Mouse (Mus musculus): ENCODE results near the gene Arfgef3. TPM values are rescaled to one million over a fixed set of nuclear protein-coding genes. Genes with fewer than 3 reads are reported as not detected.

Arfgef3 gene
- total RNA-seq, 2 experiments from 2014 or later: 86.1 to 87.7 TPM

DNA sequence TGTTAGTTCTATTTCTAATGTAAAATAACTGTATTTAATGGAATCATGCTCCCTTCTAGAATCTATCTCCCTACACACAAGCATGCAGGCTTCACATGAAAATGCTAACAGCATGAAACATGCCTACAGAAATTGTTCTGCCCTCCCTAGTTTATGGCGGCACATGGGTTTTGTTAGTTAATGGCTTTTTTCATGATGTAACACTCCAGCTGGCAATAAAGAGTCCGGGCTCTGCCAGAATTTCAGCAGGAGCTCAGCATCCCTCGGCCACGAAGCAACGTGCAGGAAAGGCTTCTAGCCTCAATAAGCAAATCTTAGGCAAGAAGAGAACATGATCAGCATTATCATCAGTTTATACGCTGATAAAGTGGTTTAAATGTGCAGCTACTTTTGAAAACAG is 32.8 kb downstream of the Arfgef3 start:
- peak overlapping the region; percentile 80 for H3K27ac ChIP-seq
- DNase-seq (ENCODE audit: low spot score in 2 of 2): peak; percentile 49 to 62
- TF ChIP-seq CTCF (conservative IDR thresholded peaks at IDR 0.05): no peak
- no peak overlapping the region for H3K4me3 ChIP-seq

DNA sequence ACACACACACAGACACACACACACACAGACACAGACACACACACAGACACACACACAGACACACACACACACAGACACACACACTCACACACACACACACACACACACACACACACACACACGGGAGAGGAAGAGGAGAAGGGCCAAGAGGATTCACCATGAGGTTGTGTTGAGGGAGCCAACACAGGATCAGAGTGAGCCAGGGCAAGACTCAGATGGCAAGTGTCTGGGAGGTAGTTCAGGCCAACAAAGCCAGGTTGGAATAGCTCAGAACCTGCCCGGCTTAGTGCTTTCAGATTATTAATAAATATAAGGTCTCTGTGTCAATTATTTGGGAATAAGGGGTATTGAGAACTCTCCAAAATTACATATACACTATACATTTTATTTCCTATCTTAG is 33.9 kb downstream of the Arfgef3 start:
- TF ChIP-seq CTCF (conservative IDR thresholded peaks at IDR 0.05): no peak
- Histone ChIP-seq H3K4me3 (no peak overlapping the region), H3K27ac (peak overlapping the region; percentile 80; the same call in 1 of the 2 replicates)
- DNase-seq (ENCODE audit: low spot score in 2 of 2): no peak

DNA sequence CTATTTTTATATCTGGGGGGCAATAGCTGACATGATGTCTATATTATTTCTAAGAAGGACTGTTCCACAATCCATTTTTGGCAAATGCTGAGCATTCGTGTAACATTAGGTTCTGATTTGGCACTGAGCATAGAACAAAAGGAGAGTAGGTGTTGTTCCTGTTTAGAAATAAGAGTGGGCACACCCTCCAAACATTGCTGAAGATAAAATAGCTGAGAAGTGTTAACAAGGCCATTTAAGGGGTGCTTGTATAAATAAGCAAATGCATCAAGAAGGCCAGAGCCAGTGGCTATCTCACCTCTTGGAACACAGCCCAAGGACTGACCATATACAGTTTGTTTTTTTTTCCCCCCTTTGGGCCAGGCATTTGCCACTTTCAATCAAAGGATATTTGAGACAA is 35.1 kb downstream of the Arfgef3 start:
- peak; percentile 40 to 42 for DNase-seq (ENCODE audit: low spot score in 2 of 2)
- Histone ChIP-seq H3K4me3 (no peak overlapping the region), H3K27ac (peak overlapping the region; percentile 76)
- no peak for TF ChIP-seq CTCF (conservative IDR thresholded peaks at IDR 0.05)

DNA sequence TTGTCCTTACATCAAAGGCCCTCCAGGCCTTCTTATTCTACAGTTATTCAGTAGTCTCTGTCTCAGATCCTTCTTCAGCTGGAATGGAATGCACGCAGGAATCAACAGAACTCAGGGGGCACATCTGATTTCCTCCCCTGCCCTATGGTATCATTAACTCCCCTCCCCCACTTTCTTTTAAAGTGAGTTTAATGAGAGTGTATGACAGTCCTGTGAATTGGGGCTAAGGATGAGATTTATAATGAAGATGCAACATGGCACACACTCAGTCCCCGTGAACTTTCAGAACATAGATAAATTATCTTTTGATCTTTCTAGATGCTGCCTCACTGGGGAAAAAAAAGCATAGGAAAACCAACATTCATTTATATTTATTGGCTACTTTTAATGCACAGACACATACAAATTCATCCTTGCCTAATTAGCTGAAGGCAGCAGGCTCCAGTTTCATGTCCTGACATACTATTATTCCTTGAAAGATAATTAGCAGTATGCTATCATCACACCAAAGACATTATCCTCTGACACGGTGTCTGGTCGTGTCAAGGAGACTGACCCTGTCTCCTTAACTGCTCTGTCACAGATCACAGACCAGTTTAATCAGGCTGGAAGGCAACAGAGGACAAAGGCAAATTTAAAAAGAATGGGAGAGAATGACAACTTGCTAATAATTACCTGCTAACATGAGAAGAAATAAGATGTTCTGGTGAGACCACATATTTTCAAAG is 39.2 kb downstream of the Arfgef3 start:
- H3K4me3 ChIP-seq: no peak overlapping the region
- no peak for TF ChIP-seq CTCF (conservative IDR thresholded peaks at IDR 0.05)
- H3K27ac ChIP-seq: peak overlapping the region; percentile 0; the same call in 1 of the 2 replicates
- no peak for DNase-seq (ENCODE audit: low spot score in 2 of 2)

DNA sequence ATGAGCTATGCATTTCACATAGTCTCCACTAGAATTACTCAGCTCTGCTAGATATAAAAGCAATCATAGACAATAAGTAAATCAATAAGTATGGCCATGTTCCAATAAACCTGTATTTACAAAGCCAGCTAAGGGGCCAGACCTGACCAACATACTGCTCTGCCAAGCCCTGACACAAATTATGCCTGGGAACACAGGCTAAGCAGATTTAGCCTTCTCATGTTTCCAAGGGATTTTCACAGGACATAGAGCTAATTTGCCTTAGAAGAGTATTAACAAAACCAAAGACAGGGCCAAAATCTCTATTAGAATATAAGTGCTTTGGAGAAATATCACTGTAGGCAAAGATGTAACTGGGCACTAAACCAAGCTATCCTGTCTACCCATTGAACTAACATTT is 42.2 kb downstream of the Arfgef3 start:
- no peak for TF ChIP-seq CTCF (conservative IDR thresholded peaks at IDR 0.05)
- no peak overlapping the region for H3K4me3 ChIP-seq
- no peak overlapping the region for H3K27ac ChIP-seq
- no peak for DNase-seq (ENCODE audit: low spot score in 2 of 2)

DNA sequence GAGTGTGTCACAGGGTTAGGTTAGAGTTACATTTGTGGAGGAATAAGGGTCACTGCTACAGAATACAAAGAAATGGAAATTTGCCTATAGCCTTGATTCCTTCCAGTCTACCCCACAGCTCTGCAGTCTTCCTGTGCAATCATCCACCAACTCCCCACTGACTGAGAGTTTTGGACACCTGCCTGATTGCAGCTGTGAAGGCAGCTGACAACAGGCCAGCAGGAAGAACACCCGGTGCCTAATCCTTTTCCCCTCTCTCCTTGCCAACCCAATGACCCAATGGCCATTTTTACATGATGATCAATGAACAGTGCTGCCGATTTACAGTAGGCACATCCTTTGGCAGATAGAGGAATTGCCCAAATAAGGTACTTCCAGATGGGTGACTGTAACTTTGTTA is 43.6 kb downstream of the Arfgef3 start:
- H3K4me3 ChIP-seq: no peak overlapping the region
- H3K27ac ChIP-seq: no peak overlapping the region
- no peak for DNase-seq (ENCODE audit: low spot score in 2 of 2)
- TF ChIP-seq CTCF (conservative IDR thresholded peaks at IDR 0.05): no peak

DNA sequence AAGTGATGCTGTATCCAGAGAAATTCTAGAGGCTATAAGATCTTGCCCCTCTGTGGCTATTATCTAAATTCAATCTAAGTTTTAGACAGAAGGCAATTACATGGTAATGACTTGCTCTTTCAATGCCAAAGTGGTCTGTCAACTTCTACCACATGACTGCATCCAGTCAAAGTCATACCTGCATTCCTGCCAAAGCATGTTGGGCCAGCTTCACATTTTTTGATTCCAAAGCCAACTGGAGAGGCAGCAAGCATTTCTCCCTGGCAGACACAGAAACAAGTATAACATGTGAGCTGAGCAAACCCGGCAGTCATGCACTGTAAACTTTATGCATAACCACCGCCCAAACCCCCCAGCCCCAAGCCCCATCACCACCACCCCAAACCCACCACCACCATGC is 44.6 kb downstream of the Arfgef3 start:
- no peak overlapping the region for H3K27ac ChIP-seq
- no peak for DNase-seq (ENCODE audit: low spot score in 2 of 2)
- H3K4me3 ChIP-seq: no peak overlapping the region
- TF ChIP-seq CTCF (conservative IDR thresholded peaks at IDR 0.05): no peak

DNA sequence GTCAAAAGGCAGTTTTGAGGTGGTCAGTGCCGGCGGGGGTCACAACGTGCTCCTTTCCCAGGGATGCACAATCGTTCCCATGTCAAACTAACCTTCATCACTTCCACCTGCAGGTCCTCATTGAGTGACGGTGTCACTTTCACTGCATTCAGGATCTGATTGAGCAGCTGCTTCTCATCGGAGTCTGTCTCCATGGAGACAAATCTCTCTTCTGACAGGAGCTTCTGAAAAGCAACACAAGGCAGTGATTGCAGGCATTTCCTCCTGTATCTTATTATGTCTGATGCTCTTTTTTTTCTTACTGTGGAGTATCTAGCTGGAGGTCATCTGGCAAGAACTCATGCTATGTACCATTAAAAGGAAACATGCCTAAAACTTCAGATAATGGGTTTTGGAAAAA is 47.3 kb downstream of the Arfgef3 start:
- DNase-seq (ENCODE audit: low spot score in 2 of 2): peak in 1 of 2 experiments; percentile 45
- 0 out of 2 replicates have a peak overlapping the region, but pooled peaks have one; percentile 40 for H3K27ac ChIP-seq

DNA sequence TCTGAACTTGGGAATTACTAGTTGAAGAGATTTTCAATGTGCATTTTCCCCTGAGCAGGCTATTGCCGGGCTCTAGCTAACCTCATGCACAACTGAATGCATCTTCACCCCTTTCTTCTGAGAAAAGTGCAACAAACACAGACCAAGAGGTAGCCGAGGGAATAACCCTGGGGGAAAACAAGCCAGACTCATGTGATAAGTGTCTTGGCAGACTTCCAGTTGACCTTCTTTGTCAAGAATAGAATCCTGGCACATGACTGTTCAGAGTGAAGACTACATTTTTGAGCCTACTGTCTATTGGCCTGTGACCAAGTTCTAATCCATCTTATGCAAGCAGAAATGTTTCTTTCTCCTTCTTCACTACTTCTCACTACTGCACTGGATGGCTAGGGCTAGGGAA is 55.5 kb downstream of the Arfgef3 start:
- Histone ChIP-seq H3K4me3 (no peak overlapping the region), H3K27ac (no peak overlapping the region)
- no peak for TF ChIP-seq CTCF (conservative IDR thresholded peaks at IDR 0.05)
- DNase-seq (ENCODE audit: low spot score in 2 of 2): no peak

More for the DNA sequence above, 47.3 kb downstream of the Arfgef3 start:
- no peak overlapping the region for H3K4me3 ChIP-seq
- no peak for TF ChIP-seq CTCF (conservative IDR thresholded peaks at IDR 0.05)

DNA sequence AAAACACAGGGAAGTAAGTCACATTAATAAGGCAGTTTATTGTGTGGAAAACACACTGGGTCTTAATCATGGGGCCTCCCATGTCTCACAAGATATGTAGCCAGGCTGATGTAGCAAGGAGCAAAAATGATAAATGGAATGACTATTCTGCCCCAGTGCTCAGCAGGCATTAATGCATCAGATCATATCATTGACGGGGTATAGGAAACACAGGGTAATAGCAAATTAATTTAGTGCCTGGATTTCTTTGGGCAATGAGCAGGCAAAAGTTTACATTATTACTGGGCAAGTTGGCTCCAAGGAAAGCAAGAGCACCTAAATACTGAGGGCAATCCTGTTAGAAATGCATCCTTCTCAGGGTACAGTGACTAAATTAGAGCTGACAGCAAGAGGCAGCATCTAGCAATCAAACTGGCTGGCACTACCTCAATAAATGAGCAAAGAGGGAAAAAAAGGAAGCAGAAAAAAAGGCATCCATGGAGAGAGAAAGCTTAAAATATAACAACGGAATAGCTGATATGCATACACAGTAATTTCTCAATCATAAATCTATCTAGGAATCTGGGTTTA is 62.3 kb downstream of the Arfgef3 start:
- no peak for DNase-seq (ENCODE audit: low spot score in 2 of 2)
- H3K4me3 ChIP-seq: no peak overlapping the region
- peak overlapping the region; percentile 59 for H3K27ac ChIP-seq
- TF ChIP-seq CTCF (conservative IDR thresholded peaks at IDR 0.05): no peak

DNA sequence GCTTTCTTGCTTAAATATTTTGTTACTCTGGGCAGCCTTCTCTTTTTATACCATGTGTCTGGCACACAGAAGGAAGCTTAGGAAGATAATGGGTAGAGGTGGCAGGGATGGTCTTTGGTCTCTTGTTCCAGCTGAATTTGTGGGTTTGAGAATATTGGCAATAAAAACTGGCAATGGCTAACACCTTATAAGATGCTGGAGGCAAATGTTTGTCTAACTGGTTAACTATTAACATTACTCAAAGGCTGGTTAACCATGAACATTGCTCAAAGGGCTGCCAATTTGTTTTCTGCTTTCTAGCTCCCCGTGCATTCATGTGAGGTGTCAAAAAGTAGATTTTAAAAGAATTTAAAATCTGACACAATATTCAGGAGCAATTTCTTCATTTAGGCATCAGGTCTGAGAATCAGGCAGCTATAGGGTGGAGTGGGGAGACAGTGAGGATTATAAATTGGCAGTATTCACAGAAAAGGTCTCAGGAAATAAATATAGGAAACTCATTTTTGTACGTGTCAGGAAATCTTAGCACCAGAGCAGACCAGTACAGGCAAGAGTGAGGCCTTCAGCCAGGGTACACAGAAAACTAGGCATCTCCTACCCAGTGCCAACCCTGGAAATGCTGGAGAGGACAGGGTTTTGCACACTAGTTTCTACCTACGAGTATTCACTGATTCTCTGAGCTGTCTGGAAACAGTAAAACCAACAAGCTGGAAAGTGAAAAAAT is 62.9 kb downstream of the Arfgef3 start:
- no peak for TF ChIP-seq CTCF (conservative IDR thresholded peaks at IDR 0.05)
- Histone ChIP-seq H3K4me3 (no peak overlapping the region), H3K27ac (peak overlapping the region; percentile 59)
- DNase-seq (ENCODE audit: low spot score in 2 of 2): no peak

DNA sequence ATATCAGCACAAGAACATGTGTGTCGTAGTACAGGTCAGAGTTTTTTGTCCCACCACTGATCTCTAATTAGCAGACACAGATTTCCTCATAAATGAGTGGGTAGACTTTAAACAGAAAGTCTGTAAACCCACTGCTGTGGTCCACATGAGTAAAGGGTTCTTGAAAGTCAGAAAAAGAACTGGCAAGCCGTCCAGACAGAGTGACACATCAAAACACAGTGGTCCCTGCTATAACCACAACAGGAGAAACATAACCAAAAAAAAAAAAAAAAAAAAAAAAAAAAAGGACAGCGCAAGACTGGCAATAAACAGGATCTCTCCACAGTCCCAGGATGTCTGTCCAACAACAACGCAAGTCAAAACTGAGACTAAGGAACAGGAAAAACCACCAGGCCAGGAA is 64.9 kb downstream of the Arfgef3 start:
- Histone ChIP-seq H3K27ac (no peak overlapping the region), H3K4me3 (no peak overlapping the region)
- no peak for DNase-seq (ENCODE audit: low spot score in 2 of 2)
- no peak for TF ChIP-seq CTCF (conservative IDR thresholded peaks at IDR 0.05)

DNA sequence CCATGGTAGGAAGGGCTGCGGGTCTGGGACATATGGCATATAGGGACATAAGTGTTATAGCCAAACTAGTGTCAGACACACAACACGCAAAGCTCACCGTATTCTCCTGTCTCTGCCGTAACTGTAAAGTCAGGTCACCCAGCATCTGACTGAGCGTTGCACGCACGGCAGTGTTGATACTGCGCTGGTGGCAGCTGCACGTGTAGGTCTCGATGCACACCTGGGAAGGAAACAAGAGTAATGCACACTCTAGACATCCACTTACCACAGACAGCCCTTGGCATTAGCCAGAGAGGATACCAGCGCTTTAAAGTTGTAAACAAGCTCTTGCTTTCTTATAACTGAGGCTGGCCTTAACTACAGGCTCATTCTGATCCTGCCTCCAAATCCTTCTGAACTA is 79.0 kb downstream of the Arfgef3 start:
- TF ChIP-seq CTCF (conservative IDR thresholded peaks at IDR 0.05): no peak
- no peak for DNase-seq (ENCODE audit: low spot score in 2 of 2)
- H3K4me3 ChIP-seq: no peak overlapping the region

More for the DNA sequence above, 79.0 kb downstream of the Arfgef3 start:
- H3K27ac ChIP-seq: peak overlapping the region; percentile 21; the same call in 1 of the 2 replicates

All from layer of hippocampus, adult 2 months (tissue).